Mouse (Mus musculus) 3T3-L1 (cell line): ENCODE measurements around the gene Npas2.

Experiments used
- DNase-seq: peaks from one replicate; pipeline ENCODE4 v3.0.0-alpha.2; 2015; ENCODE audit warnings: low read depth, low spot score

The Npas2 gene

GRCm38 (mm10) chr1:39332456-39332855 lies 138.9 kb downstream of the Npas2 start:
- no peak for DNase-seq

GRCm38 (mm10) chr1:39335561-39336196 lies 142.1 kb downstream of the Npas2 start:
- DNase-seq, result no peak

- DNase-seq, result no peak
Observed at GRCm38 (mm10) chr1:39336788-39337187, 143.3 kb downstream of the Npas2 start.

- no peak for DNase-seq
Observed at GRCm38 (mm10) chr1:39338831-39339230, 145.3 kb downstream of the Npas2 start.

- DNase-seq, result no peak
Observed at GRCm38 (mm10) chr1:39339455-39339854, 145.9 kb downstream of the Npas2 start.

GRCm38 (mm10) chr1:39340156-39340555 lies 146.6 kb downstream of the Npas2 start:
- no peak for DNase-seq

- peak; percentile 70 for DNase-seq
Observed at GRCm38 (mm10) chr1:39340647-39341046, 147.1 kb downstream of the Npas2 start.

- DNase-seq, result no peak
Observed at GRCm38 (mm10) chr1:39341807-39342206, 148.3 kb downstream of the Npas2 start.

GRCm38 (mm10) chr1:39343242-39343641 lies 149.7 kb downstream of the Npas2 start:
- no peak for DNase-seq

- no peak for DNase-seq
Observed at GRCm38 (mm10) chr1:39344981-39345600, 151.6 kb downstream of the Npas2 start.

GRCm38 (mm10) chr1:39349001-39349400 lies 155.5 kb downstream of the Npas2 start:
- DNase-seq, result peak; percentile 57

GRCm38 (mm10) chr1:39349427-39349826 lies 155.9 kb downstream of the Npas2 start:
- no peak for DNase-seq

- DNase-seq, result no peak
Observed at GRCm38 (mm10) chr1:39361754-39362514, 168.4 kb downstream of the Npas2 start.

GRCm38 (mm10) chr1:39362515-39362893 lies 169.0 kb downstream of the Npas2 start:
- DNase-seq, result no peak

- no peak for DNase-seq
Observed at GRCm38 (mm10) chr1:39365562-39365961, 172.0 kb downstream of the Npas2 start.

GRCm38 (mm10) chr1:39367045-39367444 lies 173.5 kb downstream of the Npas2 start:
- peak; percentile 46 for DNase-seq

- peak; percentile 93 for DNase-seq
Observed at GRCm38 (mm10) chr1:39367601-39368266, 174.2 kb downstream of the Npas2 start, which contains the start of gene Rpl31. TSS of gene Rpl31 (plus strand) at chr1:39367842.

- peak; percentile 37 for DNase-seq
Observed at GRCm38 (mm10) chr1:39368267-39368841, 174.8 kb downstream of the Npas2 start.

GRCm38 (mm10) chr1:39370431-39370830 lies 176.9 kb downstream of the Npas2 start:
- DNase-seq, result no peak

GRCm38 (mm10) chr1:39372220-39372843 lies 178.8 kb downstream of the Npas2 start:
- DNase-seq, result no peak

- no peak for DNase-seq
Observed at GRCm38 (mm10) chr1:39373378-39373777, 179.8 kb downstream of the Npas2 start.
